9 mouse cellular contexts compared by ENCODE assay signal in the genomic region with DNA sequence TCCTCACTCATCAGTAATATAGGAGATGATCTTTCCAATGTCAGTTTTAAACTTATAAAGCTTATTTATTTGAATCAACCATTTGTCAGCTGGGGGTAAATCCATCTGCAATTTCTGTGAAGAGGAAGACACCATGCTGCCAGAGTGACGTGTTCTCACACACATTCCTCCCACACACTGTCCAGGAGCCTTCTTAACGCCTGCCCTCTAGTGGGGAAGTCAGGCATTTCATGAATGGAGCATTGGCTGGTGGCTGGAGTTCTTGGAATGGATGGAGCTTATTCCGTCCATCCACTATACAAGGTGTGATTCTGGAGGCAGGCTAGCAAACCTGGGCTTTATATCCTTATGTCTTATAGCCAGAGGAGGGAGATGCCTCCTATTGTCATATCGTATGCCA. TPM values are rescaled to one million over a fixed set of nuclear protein-coding genes. Genes with fewer than 3 reads are reported as not detected.
DNase-seq lines count a peak whose midpoint lies in the region; ATAC-seq and TF ChIP-seq lines count a peak whose summit lies in the region.
"Had no signal": no experiment of that assay in that cellular context is flagged by ENCODE, and none has a peak within 500 bp of the region (broad histone marks: within the 10 kb centered on the region; RNA-seq: fewer than 3 reads in every experiment).

No protein-coding gene starts in this region.

- WGBS in forebrain, embryonic 14.5 days: 32% methylated on average over 4 of the region's 4 CpGs
- WGBS in midbrain, postnatal 0 days: 29% methylated on average over 4 of the region's 4 CpGs
- 28% methylated on average over 4 of the region's 4 CpGs for WGBS in stomach, embryonic 15.5 days

- H3K4me1 ChIP-seq in testis, adult 2 months (ENCODE audit: control insufficient read depth, insufficient read depth, low read length): no peaks in the 10 kb centered on the region; the same call in 1 of the 2 replicates
- H3K4me1 ChIP-seq in forebrain, embryonic 14.5 days (ENCODE audit: control insufficient read depth, insufficient read depth, low read length): no peaks in the 10 kb centered on the region
- no peaks in the 10 kb centered on the region for H3K4me1 ChIP-seq in midbrain, postnatal 0 days (ENCODE audit: insufficient read depth, low read length)
- no peaks in the 10 kb centered on the region for H3K4me1 ChIP-seq in stomach, embryonic 15.5 days

- TF ChIP-seq CTCF in testis, adult 2 months (IDR thresholded peaks at IDR 0.05; ENCODE audit: control insufficient read depth, insufficient read depth, insufficient replicate concordance, low read depth, low read length): peak; percentile 75
- TF ChIP-seq CTCF in midbrain, postnatal 0 days (IDR thresholded peaks at IDR 0.05): peak; percentile 96

- H3K4me2 ChIP-seq in forebrain, embryonic 14.5 days (ENCODE audit: low read length): no peak overlapping the region
- H3K4me2 ChIP-seq in midbrain, postnatal 0 days (ENCODE audit: low read depth, low read length, poor library complexity, severe bottlenecking): no peak overlapping the region
- H3K4me2 ChIP-seq in stomach, embryonic 15.5 days: no peak overlapping the region
- H3K4me2 ChIP-seq: heart, embryonic 13.5 days had no signal

- H3K9ac ChIP-seq in forebrain, embryonic 14.5 days (ENCODE audit: low read length): no peak overlapping the region
- no peak overlapping the region for H3K9ac ChIP-seq in midbrain, postnatal 0 days (replicated peaks; ENCODE audit: low read length, poor library complexity, severe bottlenecking)
- no peak overlapping the region for H3K9ac ChIP-seq in stomach, embryonic 15.5 days
- H3K9ac ChIP-seq: heart, embryonic 13.5 days had no signal

- no peak for TF ChIP-seq POLR2A in testis, adult 2 months (IDR thresholded peaks at IDR 0.05; ENCODE audit: control insufficient read depth, low read depth, low read length)

- H3K27ac ChIP-seq in testis, adult 2 months (ENCODE audit: control insufficient read depth, insufficient read depth, low read depth, low read length): no peak overlapping the region
- H3K27ac ChIP-seq in forebrain, embryonic 14.5 days (ENCODE audit: low read depth, low read length): no peak overlapping the region
- no peak overlapping the region for H3K27ac ChIP-seq in midbrain, postnatal 0 days (ENCODE audit: low read depth, low read length)
- H3K27ac ChIP-seq in stomach, embryonic 15.5 days: no peak overlapping the region
- H3K27ac ChIP-seq: heart, embryonic 13.5 days had no signal

- intact Hi-C loops in left cerebral cortex, postnatal 10 days (cut with DNase I): loop anchor here (5.0 to 10.0 kb wide), 2 partner anchors 33 to 165 kb away; no protein-coding TSS in a partner anchor

- no peak for ATAC-seq in forebrain, embryonic 14.5 days
- ATAC-seq in hematopoietic stem cell, adult 5-6 weeks (replicated peaks in 1 of 2; ENCODE audit: insufficient read depth in 1 of 2, low FRiP score in 2 of 2, low TSS enrichment in 1 of 2, low read depth in 1 of 2, poor library complexity in 2 of 2, severe bottlenecking in 2 of 2): peak; percentile 43 to 67; a peak in 1 of 4 replicates
- no peak for ATAC-seq in midbrain, postnatal 0 days (ENCODE audit: low FRiP score)
- ATAC-seq in stomach, embryonic 15.5 days (ENCODE audit: insufficient read depth, low FRiP score, low read depth): 0 out of 2 replicates have a peak, but pooled peaks have one; percentile 53

- no peaks in the 10 kb centered on the region; the same call in 1 of the 2 replicates for H3K36me3 ChIP-seq in testis, adult 2 months (ENCODE audit: control insufficient read depth, insufficient read depth, low read length)
- peaks cover 84% of the 10 kb centered on the region for H3K36me3 ChIP-seq in forebrain, embryonic 14.5 days (ENCODE audit: control insufficient read depth, insufficient read depth, low read length)
- H3K36me3 ChIP-seq in midbrain, postnatal 0 days (ENCODE audit: insufficient read depth, low read length): peaks cover 55% of the 10 kb centered on the region
- peaks cover 21% of the 10 kb centered on the region for H3K36me3 ChIP-seq in stomach, embryonic 15.5 days

- peak overlapping the region; percentile 46 for H3K4me3 ChIP-seq in testis, adult 2 months (ENCODE audit: control insufficient read depth, low read depth, low read length)
- H3K4me3 ChIP-seq in forebrain, embryonic 14.5 days (ENCODE audit: low read depth, low read length): no peak overlapping the region
- H3K4me3 ChIP-seq in midbrain, postnatal 0 days (ENCODE audit: low read depth, low read length): no peak overlapping the region
- H3K4me3 ChIP-seq in stomach, embryonic 15.5 days (replicated peaks): no peak overlapping the region
- H3K4me3 ChIP-seq: heart, embryonic 13.5 days had no signal

- H3K9me3 ChIP-seq in forebrain, embryonic 14.5 days (replicated peaks; ENCODE audit: control insufficient read depth, low read length): no peaks in the 10 kb centered on the region
- H3K9me3 ChIP-seq in midbrain, postnatal 0 days (ENCODE audit: low read length): no peaks in the 10 kb centered on the region
- no peaks in the 10 kb centered on the region for H3K9me3 ChIP-seq in stomach, embryonic 15.5 days
- H3K9me3 ChIP-seq: heart, embryonic 13.5 days had no signal

- H3K27me3 ChIP-seq in testis, adult 2 months (ENCODE audit: control insufficient read depth, insufficient read depth, low read length): no peaks in the 10 kb centered on the region
- no peaks in the 10 kb centered on the region for H3K27me3 ChIP-seq in forebrain, embryonic 14.5 days (replicated peaks; ENCODE audit: control insufficient read depth, insufficient read depth, low read length)
- no peaks in the 10 kb centered on the region for H3K27me3 ChIP-seq in midbrain, postnatal 0 days (ENCODE audit: insufficient read depth, low read length)
- no peaks in the 10 kb centered on the region for H3K27me3 ChIP-seq in stomach, embryonic 15.5 days (replicated peaks)
- H3K27me3 ChIP-seq: heart, embryonic 13.5 days had no signal

- DNase-seq in testis, postnatal 14 days (ENCODE audit: low spot score): no peak
- DNase-seq in c-Kit-positive CD71-positive TER-119-negative erythroid progenitor cells, embryonic 14.5 days (ENCODE audit: low read depth): peak; percentile 62
- peak; percentile 84 for DNase-seq in forebrain, embryonic 14.5 days (ENCODE audit: low spot score)
- peak; percentile 85 to 86 for DNase-seq in left cerebral cortex, postnatal 10 days (ENCODE audit: extremely low spot score in 1 of 2, low spot score in 2 of 2)
- peak; percentile 89 for DNase-seq in midbrain, postnatal 0 days (ENCODE audit: low spot score)

RNA-seq across cellular contexts. Expression of a gene that starts 37.0 kb away (rescaled TPM):
- 5.3 and 5.8 TPM in 2 replicates for polyA plus RNA-seq in testis, adult 2 months (2012; rRNA removed)
- polyA plus RNA-seq in forebrain, embryonic 14.5 days (2014; fragmentation: Nextera tagmentation; extraction: Ambion mirVana): 43.3 and 51.2 TPM in 2 replicates
- total RNA-seq in hematopoietic stem cell, adult 5-6 weeks (2017): 19.9 and 21.8 TPM in 2 replicates
- total RNA-seq in left cerebral cortex, postnatal 10 days (2021): 10 to 100 TPM; 70.1 to 76.9 TPM
- 56.2 and 58.1 TPM in 2 replicates for total RNA-seq in midbrain, postnatal 0 days (2014; rRNA removed)
- 39.4 and 42.0 TPM in 2 replicates for polyA plus RNA-seq in midbrain, postnatal 0 days (2015; fragmentation: Nextera tagmentation; extraction: Ambion mirVana)
- polyA plus RNA-seq in stomach, embryonic 15.5 days (2015; fragmentation: Nextera tagmentation; extraction: Ambion mirVana): 22.7 and 23.3 TPM in 2 replicates

Comparison
In these comparisons a context has a peak if more than half of its experiments do, and no peak if none do; other contexts are left out.
1. ATAC-seq: peak in hematopoietic stem cell, adult 5-6 weeks (2 of 2) and stomach, embryonic 15.5 days (single experiment); none in forebrain, embryonic 14.5 days (single experiment) and midbrain, postnatal 0 days (single experiment).